Mouse (Mus musculus): ENCODE data around the gene Rhox11.
"Not testable (repeated sequence)": the region's sequence is repeated elsewhere in the genome, so short reads cannot be mapped to it uniquely, and the experiment has no call there.

The Rhox11 gene

GRCm38 (mm10) chrX:38085041-38085440, at the start of gene Rhox11:
Rhox11 (minus strand) TSS chrX:38085141.
- DNase-seq (ENCODE audit: low spot score): no peak

GRCm38 (mm10) chrX:38121478-38121877, 36.5 kb upstream of the Rhox11 start:
- no peak for DNase-seq (ENCODE audit: low spot score)

- DNase-seq (ENCODE audit: low spot score): no peak
Measured at GRCm38 (mm10) chrX:38120982-38121381, 36.0 kb upstream of the Rhox11 start, which contains the start of gene Rhox13. Rhox13 (plus strand) TSS chrX:38121219.

GRCm38 (mm10) chrX:38110807-38111206, 25.9 kb upstream of the Rhox11 start, which contains the start of gene Rhox12:
Rhox12 (minus strand) TSS chrX:38110907.
- no peak for DNase-seq (ENCODE audit: low spot score)

- DNase-seq (ENCODE audit: low spot score): peak; percentile 14
Measured at GRCm38 (mm10) chrX:38084226-38084625, 715 bp downstream of the Rhox11 start.

GRCm38 (mm10) chrX:38066175-38066574, 18.8 kb downstream of the Rhox11 start, which contains the start of gene Rhox10:
Rhox10 (plus strand) TSS chrX:38066475.
- DNase-seq (ENCODE audit: low spot score): no peak

- no peak for DNase-seq (ENCODE audit: low spot score)
Measured at GRCm38 (mm10) chrX:38061544-38061943, 23.4 kb downstream of the Rhox11 start.

GRCm38 (mm10) chrX:38043014-38043413, 41.9 kb downstream of the Rhox11 start, which contains the start of gene Btg1-ps2:
Btg1-ps2 (minus strand) TSS chrX:38043114.
- DNase-seq (ENCODE audit: low spot score): not testable (repeated sequence)

- no peak for DNase-seq (ENCODE audit: low spot score)
Measured at GRCm38 (mm10) chrX:38039666-38040065, 45.3 kb downstream of the Rhox11 start.

GRCm38 (mm10) chrX:38033841-38034240, 51.1 kb downstream of the Rhox11 start:
- DNase-seq (ENCODE audit: low spot score): no peak

Data from T-cell, adult 2 months (primary cell).